Mouse (Mus musculus) CH12.LX (cell line): ENCODE data around the gene 2610318N02Rik. TPM values are rescaled to one million over a fixed set of nuclear protein-coding genes. Genes with fewer than 3 reads are reported as not detected.
A peak's percentile ranks its signal among the peaks of the same experiment; 100 is the strongest.

Experiments used
- DNase-seq: peaks from one replicate; pipeline ENCODE4 v3.0.0-alpha.2; 2013; ENCODE audit errors: extremely low read depth
- H3K27ac ChIP-seq: 2 replicates; pipeline ENCODE4 v1.5.1; 2012; ENCODE audit warnings: low read depth, mild to moderate bottlenecking, control low read depth, moderate library complexity; ENCODE audit not compliant: insufficient read depth
- H3K27me3 ChIP-seq: replicated peaks from 2 replicates; pipeline ENCODE3; 2012; ENCODE audit warnings: inconsistent platforms
- H3K36me3 ChIP-seq, 2 experiments: replicated peaks in 1 of 2; 2 replicates each; pipeline versions ENCODE3 to v1.6.1; 2012; ENCODE audit warnings: inconsistent platforms in 1 of 2, low read length in 1 of 2, mild to moderate bottlenecking in 1 of 2, mixed read lengths in 1 of 2, moderate library complexity in 1 of 2; ENCODE audit not compliant: control insufficient read depth in 1 of 2, insufficient read depth in 1 of 2
- H3K4me1 ChIP-seq, 2 experiments: 2 replicates each; pipeline ENCODE4 v1.6.1; 2012; ENCODE audit warnings: inconsistent platforms in 1 of 2, moderate library complexity in 1 of 2; ENCODE audit not compliant: insufficient read depth in 2 of 2, control insufficient read depth in 1 of 2
- H3K4me2 ChIP-seq: 2 replicates; pipeline ENCODE4 v1.6.1; 2012; ENCODE audit warnings: low read depth, mild to moderate bottlenecking, control low read depth; ENCODE audit not compliant: poor library complexity, insufficient read depth, severe bottlenecking
- H3K4me3 ChIP-seq, 3 experiments: fragments of 150-350 bp in 1 of 3; sonication (generic) in 1 of 3; replicated peaks in 1 of 3; 2 replicates each; pipeline versions ENCODE3 to v1.5.1; 2011 to 2012; ENCODE audit warnings: low read depth in 2 of 3, low read length in 2 of 3, mild to moderate bottlenecking in 2 of 3, moderate library complexity in 2 of 3, control low read depth in 1 of 3, improper control_type of control experiment in 1 of 3, inconsistent platforms in 1 of 3, mixed read lengths in 1 of 3; ENCODE audit not compliant: poor library complexity in 1 of 3
- H3K79me2 ChIP-seq: replicated peaks from 2 replicates; pipeline ENCODE4 v1.6.1; 2012; ENCODE audit warnings: mild to moderate bottlenecking, moderate library complexity; ENCODE audit not compliant: control insufficient read depth, poor library complexity, insufficient read depth, severe bottlenecking; ENCODE audit errors: extremely low read depth
- H3K9ac ChIP-seq: 2 replicates; pipeline ENCODE4 v1.6.1; 2012; ENCODE audit warnings: low read depth, mild to moderate bottlenecking, control low read depth, moderate library complexity; ENCODE audit not compliant: insufficient read depth
- H3K9me3 ChIP-seq: replicated peaks from 2 replicates; pipeline ENCODE3; 2012; ENCODE audit warnings: low read length, inconsistent platforms, mixed read lengths
- BHLHE40 ChIP-seq: IDR thresholded peaks from 2 replicates; pipeline ENCODE4 v1.6.1; 2011; ENCODE audit warnings: mild to moderate bottlenecking, low read depth, low read length, improper control_type of control experiment
- CHD2 ChIP-seq: IDR thresholded peaks from 2 replicates; pipeline ENCODE4 v1.6.1; 2011; ENCODE audit warnings: low read length, improper control_type of control experiment
- E2F4 ChIP-seq: IDR thresholded peaks from 2 replicates; pipeline ENCODE4 v1.6.1; 2011; ENCODE audit warnings: low read depth, low read length, improper control_type of control experiment; ENCODE audit not compliant: insufficient replicate concordance
- ELF1 ChIP-seq: IDR thresholded peaks from 2 replicates; pipeline ENCODE4 v1.6.1; 2014; ENCODE audit warnings: low read depth, mild to moderate bottlenecking, inconsistent platforms, low read length, improper control_type of control experiment
- EP300 ChIP-seq: IDR thresholded peaks from 2 replicates; pipeline ENCODE4 v1.6.1; 2011; ENCODE audit warnings: low read length, improper control_type of control experiment
- ETS1 ChIP-seq: conservative IDR thresholded peaks from 2 replicates; pipeline ENCODE4 v1.6.1; 2012; ENCODE audit warnings: low read depth, mild to moderate bottlenecking, inconsistent platforms, low read length, improper control_type of control experiment, moderate library complexity
- HCFC1 ChIP-seq: IDR thresholded peaks from 2 replicates; pipeline ENCODE4 v1.6.1; 2012; ENCODE audit warnings: low read depth, mild to moderate bottlenecking, inconsistent platforms, low read length, improper control_type of control experiment
- IRF4 ChIP-seq: IDR thresholded peaks from 2 replicates; pipeline ENCODE4 v1.6.1; 2014; ENCODE audit warnings: low read depth, mild to moderate bottlenecking, inconsistent platforms, low read length, improper control_type of control experiment
- JUN ChIP-seq: IDR thresholded peaks from 2 replicates; pipeline ENCODE4 v1.6.1; 2011; ENCODE audit warnings: low read depth, mild to moderate bottlenecking, low read length, improper control_type of control experiment, moderate library complexity; ENCODE audit not compliant: insufficient read depth
- KAT2A ChIP-seq: IDR thresholded peaks from 2 replicates; pipeline ENCODE4 v1.6.1; 2012; ENCODE audit warnings: low read length, improper control_type of control experiment, inconsistent platforms; ENCODE audit not compliant: insufficient replicate concordance
- MAX ChIP-seq: IDR thresholded peaks from 2 replicates; pipeline ENCODE4 v1.6.1; 2011; ENCODE audit warnings: low read length, improper control_type of control experiment
- MEF2A ChIP-seq: IDR thresholded peaks from 2 replicates; pipeline ENCODE4 v1.6.1; 2014; ENCODE audit warnings: low read depth, mild to moderate bottlenecking, inconsistent platforms, low read length, improper control_type of control experiment, borderline replicate concordance
- MXI1 ChIP-seq: IDR thresholded peaks from 2 replicates; pipeline ENCODE4 v1.6.1; 2011; ENCODE audit warnings: mild to moderate bottlenecking, low read depth, low read length, improper control_type of control experiment
- MYC ChIP-seq: IDR thresholded peaks from 2 replicates; pipeline ENCODE4 v1.6.1; 2011; ENCODE audit warnings: low read depth, mild to moderate bottlenecking, improper control_type of control experiment, low read length
- NELFE ChIP-seq: IDR thresholded peaks from 2 replicates; pipeline ENCODE4 v1.6.1; 2011; ENCODE audit warnings: low read depth, low read length, improper control_type of control experiment
- NRF1 ChIP-seq: IDR thresholded peaks from 2 replicates; pipeline ENCODE4 v1.6.1; 2014; ENCODE audit warnings: low read depth, mild to moderate bottlenecking, inconsistent platforms, low read length, improper control_type of control experiment, moderate library complexity
- POLR2A ChIP-seq: IDR thresholded peaks from 2 replicates; pipeline ENCODE4 v1.6.1; 2011; ENCODE audit warnings: low read depth, mild to moderate bottlenecking, improper control_type of control experiment, low read length
- POLR2AphosphoS2 ChIP-seq: IDR thresholded peaks from 2 replicates; pipeline ENCODE4 v1.6.1; 2011; ENCODE audit warnings: low read depth, low read length, improper control_type of control experiment
- RAD21 ChIP-seq: IDR thresholded peaks from 2 replicates; pipeline ENCODE4 v1.6.1; 2011; ENCODE audit warnings: low read depth, mild to moderate bottlenecking, low read length, improper control_type of control experiment, moderate library complexity
- SIN3A ChIP-seq: IDR thresholded peaks from 2 replicates; pipeline ENCODE4 v1.6.1; 2012; ENCODE audit warnings: low read length, improper control_type of control experiment, inconsistent platforms
- TBP ChIP-seq: conservative IDR thresholded peaks from 2 replicates; pipeline ENCODE4 v1.6.1; 2011; ENCODE audit warnings: low read depth, low read length, improper control_type of control experiment
- TCF12 ChIP-seq: IDR thresholded peaks from 2 replicates; pipeline ENCODE4 v1.6.1; 2014; ENCODE audit warnings: low read depth, mild to moderate bottlenecking, inconsistent platforms, low read length, improper control_type of control experiment
- USF1 ChIP-seq: IDR thresholded peaks from 2 replicates; pipeline ENCODE4 v1.6.1; 2014; ENCODE audit warnings: low read depth, mild to moderate bottlenecking, inconsistent platforms, low read length, improper control_type of control experiment
- USF2 ChIP-seq: conservative IDR thresholded peaks from 2 replicates; pipeline ENCODE4 v1.6.1; 2011; ENCODE audit warnings: low read depth, low read length, improper control_type of control experiment
- ZMIZ1 ChIP-seq: IDR thresholded peaks from 2 replicates; pipeline ENCODE4 v1.6.1; 2012; ENCODE audit warnings: low read depth, mild to moderate bottlenecking, inconsistent platforms, low read length, improper control_type of control experiment
- ZNF384 ChIP-seq: IDR thresholded peaks from 2 replicates; pipeline ENCODE4 v1.6.1; 2012; ENCODE audit warnings: low read depth, low read length, improper control_type of control experiment, inconsistent platforms
- dilution Hi-C: fragments of 300-500 bp; cut with MboI; formaldehyde crosslinking; loops from 2 replicates; pipeline ENCODE4 v1.14.3; 2020; ENCODE audit warnings: low sequenced_read_pairs; ENCODE audit not compliant: extremely low pct_unique_long_range_greater_than_20kb, extremely low pct_ligation_motif_present
- in situ Hi-C: fragments of 300-500 bp; cut with MboI; formaldehyde crosslinking; loops from 3 replicates; pipeline ENCODE4 v1.14.3; 2019; ENCODE audit warnings: low sequenced_read_pairs, low pct_ligation_motif_present, low pct_unique_long_range_greater_than_20kb, mixed read lengths
- polyA plus RNA-seq: library from polyadenylated mRNA; unstranded; fragments of >175 nt; gene quantifications from 2 replicates; pipeline ENCODE4 v1.2.1, GENCODE M21; 2012; ENCODE audit warnings: low read depth; ENCODE audit not compliant: insufficient read length
- total RNA-seq, 2 experiments: library from RNA; depleted of rRNA; stranded (reverse); fragments of 300-350 nt in 1 of 2; fragments of >200 nt in 1 of 2; gene quantifications; 2 replicates each; pipeline ENCODE4 v1.2.3; 2012 to 2014

2610318N02Rik gene
- total RNA-seq (2012; rRNA removed) (21.0 and 27.5 TPM in 2 replicates), total RNA-seq (2014; rRNA removed) (33.3 and 33.8 TPM in 2 replicates), polyA plus RNA-seq (71.1 and 78.4 TPM in 2 replicates)

DNA sequence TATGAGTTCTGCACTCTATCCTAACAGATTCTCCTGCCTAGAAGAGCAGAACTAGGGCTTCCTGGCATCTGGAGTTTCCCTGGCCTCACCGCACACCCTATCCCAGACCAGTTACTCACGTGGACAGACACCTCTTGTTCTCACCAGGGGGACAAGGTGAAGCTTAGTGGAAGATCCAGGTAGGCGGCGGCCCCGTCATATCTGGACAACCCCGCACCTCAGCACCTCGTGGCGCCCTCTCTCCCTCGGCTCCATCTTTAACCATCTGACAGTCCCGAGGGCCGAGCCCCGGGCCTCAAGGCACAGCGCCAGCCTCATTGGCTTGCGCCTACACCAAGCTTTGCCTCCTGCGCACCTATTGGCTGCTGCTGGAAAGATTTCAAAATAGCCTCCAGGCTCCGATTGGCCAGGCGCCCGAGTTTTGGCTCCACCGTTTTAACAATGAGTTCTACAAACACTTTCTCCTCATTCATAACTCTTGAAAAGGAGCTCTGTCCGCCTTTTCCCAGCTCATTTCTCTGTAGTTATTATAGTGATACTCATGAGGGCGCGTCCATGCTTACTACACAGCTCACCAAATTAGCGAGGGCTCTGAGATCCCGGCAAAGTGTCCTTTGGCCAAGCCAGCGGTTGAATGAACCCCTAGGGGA is at the start of gene 2610318N02Rik:
2610318N02Rik (minus strand) TSS at position 297 of the 650 bp plus-strand sequence.
- Histone ChIP-seq H3K9ac (peak within 1 kb of the TSS; percentile 68), H3K27ac (peak within 1 kb of the TSS; percentile 5; the same call in 1 of the 2 replicates), H3K36me3 (peaks cover 27 to 43% of the 10 kb centered on the region in 2 experiments), H3K4me1 (peaks cover 0 to 31% of the 10 kb centered on the region in 2 experiments; a peak in 2 of 4 replicates), H3K4me3 (peak within 1 kb of the TSS; percentile 64 to 90 (median 71)), H3K9me3 (no peaks in the 10 kb centered on the region), H3K4me2 (peak within 1 kb of the TSS; percentile 87), H3K27me3 (no peaks in the 10 kb centered on the region), H3K79me2 (peaks cover 16% of the 10 kb centered on the region)
- in situ Hi-C loops (no loop called here), dilution Hi-C loops (no loop called here)
- TF ChIP-seq USF1: 0 out of 2 replicates have a peak, but pooled peaks have one; percentile 4
- TF ChIP-seq TBP: peak; percentile 95
- no peak for TF ChIP-seq EP300
- TF ChIP-seq ZNF384: no peak
- TF ChIP-seq MEF2A: no peak; the same call in 1 of the 2 replicates
- TF ChIP-seq POLR2A: peak; percentile 99
- peak; percentile 57; the same call in 1 of the 2 replicates for TF ChIP-seq BHLHE40
- TF ChIP-seq ETS1: 0 out of 2 replicates have a peak, but pooled peaks have one; percentile 6
- TF ChIP-seq E2F4: peak; percentile 59; the same call in 1 of the 2 replicates
- no peak for TF ChIP-seq KAT2A
- peak; percentile 92 for TF ChIP-seq SIN3A
- peak; percentile 88 for TF ChIP-seq POLR2AphosphoS2
- peak; percentile 60 for TF ChIP-seq HCFC1
- peak; percentile 97 for TF ChIP-seq MAX
- peak; percentile 99 for TF ChIP-seq MYC
- TF ChIP-seq MXI1: peak; percentile 98
- TF ChIP-seq NELFE: peak; percentile 97
- no peak for TF ChIP-seq RAD21
- TF ChIP-seq IRF4: 0 out of 2 replicates have a peak, but pooled peaks have one; percentile 61
- peak; percentile 92 for TF ChIP-seq TCF12
- TF ChIP-seq USF2: no peak
- TF ChIP-seq CHD2: peak; percentile 78
- peak; percentile 96 for TF ChIP-seq ZMIZ1
- peak; percentile 78 for TF ChIP-seq NRF1
- 0 out of 2 replicates have a peak, but pooled peaks have one; percentile 34 for TF ChIP-seq ELF1
- TF ChIP-seq JUN: no peak
- DNase-seq: peak; percentile 95
